Mouse (Mus musculus): Measurements from ENCODE around the gene Amer1. TPM values are rescaled to one million over a fixed set of nuclear protein-coding genes. Genes with fewer than 3 reads are reported as not detected.
A peak's percentile ranks its signal among the peaks of the same experiment; 100 is the strongest.

Gene Amer1
- 8.5 and 8.7 TPM in 2 replicates for polyA plus RNA-seq (2014; fragmentation: Nextera tagmentation; extraction: Ambion mirVana)

GRCm38 (mm10) chrX:95444776-95445111 is at the start of gene Amer1:
Amer1 (minus strand) TSS chrX:95444872.
- Histone ChIP-seq H3K9me3 (ENCODE audit: control insufficient read depth, low read length) (no peaks in the 10 kb centered on the region), H3K27me3 (ENCODE audit: control insufficient read depth, insufficient read depth, low read length) (no peaks in the 10 kb centered on the region), H3K36me3 (ENCODE audit: control insufficient read depth, insufficient read depth, low read length) (no peaks in the 10 kb centered on the region), H3K4me3 (ENCODE audit: low read depth, low read length) (peak within 1 kb of the TSS; percentile 52), H3K4me2 (ENCODE audit: low read depth, low read length, severe bottlenecking) (peak within 1 kb of the TSS; percentile 52), H3K4me1 (replicated peaks; ENCODE audit: control insufficient read depth, insufficient read depth, low read length) (no peaks in the 10 kb centered on the region), H3K27ac (ENCODE audit: low read depth, low read length) (peak within 1 kb of the TSS; percentile 53), H3K9ac (ENCODE audit: low read length) (peak within 1 kb of the TSS; percentile 67)
- peak; percentile 84 for DNase-seq (ENCODE audit: low spot score)
- WGBS: 12% methylated on average over 19 of the region's 19 CpGs
- peak; percentile 97 for ATAC-seq (replicated peaks; ENCODE audit: low FRiP score)

- DNase-seq (ENCODE audit: low spot score): no peak
- H3K9ac ChIP-seq (ENCODE audit: low read length): no peak overlapping the region
- H3K4me3 ChIP-seq (ENCODE audit: low read depth, low read length): no peak overlapping the region
- no peaks in the 10 kb centered on the region for H3K4me1 ChIP-seq (replicated peaks; ENCODE audit: control insufficient read depth, insufficient read depth, low read length)
- no peaks in the 10 kb centered on the region for H3K27me3 ChIP-seq (ENCODE audit: control insufficient read depth, insufficient read depth, low read length)
- no peak for ATAC-seq (replicated peaks; ENCODE audit: low FRiP score)
- no peak overlapping the region for H3K4me2 ChIP-seq (ENCODE audit: low read depth, low read length, severe bottlenecking)
- H3K36me3 ChIP-seq (ENCODE audit: control insufficient read depth, insufficient read depth, low read length): no peaks in the 10 kb centered on the region
- H3K9me3 ChIP-seq (ENCODE audit: control insufficient read depth, low read length): no peaks in the 10 kb centered on the region
- 70% methylated on average over 3 of the region's 3 CpGs for WGBS
- no peak overlapping the region for H3K27ac ChIP-seq (ENCODE audit: low read depth, low read length)
Measured at GRCm38 (mm10) chrX:95457166-95457565, 12.5 kb upstream of the Amer1 start.

GRCm38 (mm10) chrX:95445866-95446265 is 1.2 kb upstream of the Amer1 start:
- Histone ChIP-seq H3K27ac (ENCODE audit: low read depth, low read length) (no peak overlapping the region), H3K4me1 (replicated peaks; ENCODE audit: control insufficient read depth, insufficient read depth, low read length) (no peaks in the 10 kb centered on the region), H3K27me3 (ENCODE audit: control insufficient read depth, insufficient read depth, low read length) (no peaks in the 10 kb centered on the region), H3K36me3 (ENCODE audit: control insufficient read depth, insufficient read depth, low read length) (no peaks in the 10 kb centered on the region), H3K4me3 (ENCODE audit: low read depth, low read length) (no peak overlapping the region), H3K4me2 (ENCODE audit: low read depth, low read length, severe bottlenecking) (no peak overlapping the region), H3K9ac (ENCODE audit: low read length) (no peak overlapping the region), H3K9me3 (ENCODE audit: control insufficient read depth, low read length) (no peaks in the 10 kb centered on the region)
- ATAC-seq (replicated peaks; ENCODE audit: low FRiP score) (no peak), DNase-seq (ENCODE audit: low spot score) (no peak)
- WGBS: 62% methylated on average over 2 of the region's 2 CpGs

- peak overlapping the region; percentile 4; the same call in 1 of the 2 replicates for H3K9ac ChIP-seq (ENCODE audit: low read length)
- H3K27ac ChIP-seq (ENCODE audit: low read depth, low read length): no peak overlapping the region
- peak overlapping the region; percentile 52 for H3K4me2 ChIP-seq (ENCODE audit: low read depth, low read length, severe bottlenecking)
- no peaks in the 10 kb centered on the region for H3K9me3 ChIP-seq (ENCODE audit: control insufficient read depth, low read length)
- H3K4me3 ChIP-seq (ENCODE audit: low read depth, low read length): peak overlapping the region; percentile 52
- H3K27me3 ChIP-seq (ENCODE audit: control insufficient read depth, insufficient read depth, low read length): no peaks in the 10 kb centered on the region
- H3K4me1 ChIP-seq (replicated peaks; ENCODE audit: control insufficient read depth, insufficient read depth, low read length): no peaks in the 10 kb centered on the region
- DNase-seq (ENCODE audit: low spot score): no peak
- H3K36me3 ChIP-seq (ENCODE audit: control insufficient read depth, insufficient read depth, low read length): no peaks in the 10 kb centered on the region
- ATAC-seq (replicated peaks; ENCODE audit: low FRiP score): 0 out of 2 replicates have a peak, but pooled peaks have one; percentile 1
- 52% methylated on average over 3 of the region's 3 CpGs for WGBS
Measured at GRCm38 (mm10) chrX:95445141-95445540, 469 bp upstream of the Amer1 start.

- no peaks in the 10 kb centered on the region for H3K27me3 ChIP-seq (ENCODE audit: control insufficient read depth, insufficient read depth, low read length)
- peak overlapping the region; percentile 53 for H3K27ac ChIP-seq (ENCODE audit: low read depth, low read length)
- H3K4me3 ChIP-seq (ENCODE audit: low read depth, low read length): peak overlapping the region; percentile 52
- ATAC-seq (replicated peaks; ENCODE audit: low FRiP score) (peak; percentile 82), DNase-seq (ENCODE audit: low spot score) (peak; percentile 68)
- WGBS: 21% methylated on average over 40 of the region's 42 CpGs
- no peaks in the 10 kb centered on the region for H3K36me3 ChIP-seq (ENCODE audit: control insufficient read depth, insufficient read depth, low read length)
- no peaks in the 10 kb centered on the region for H3K4me1 ChIP-seq (replicated peaks; ENCODE audit: control insufficient read depth, insufficient read depth, low read length)
- no peaks in the 10 kb centered on the region for H3K9me3 ChIP-seq (ENCODE audit: control insufficient read depth, low read length)
- peak overlapping the region; percentile 67 for H3K9ac ChIP-seq (ENCODE audit: low read length)
- H3K4me2 ChIP-seq (ENCODE audit: low read depth, low read length, severe bottlenecking): peak overlapping the region; percentile 52
Measured at GRCm38 (mm10) chrX:95443898-95444775, 535 bp downstream of the Amer1 start.

- WGBS: 31% methylated on average over 12 of the region's 12 CpGs
Measured at GRCm38 (mm10) chrX:95443390-95443789, 1.3 kb downstream of the Amer1 start.

GRCm38 (mm10) chrX:95442261-95442660 is 2.4 kb downstream of the Amer1 start:
- 57% methylated on average over 1 of the region's 1 CpGs for WGBS
- Histone ChIP-seq H3K36me3 (ENCODE audit: control insufficient read depth, insufficient read depth, low read length) (no peaks in the 10 kb centered on the region), H3K9me3 (ENCODE audit: control insufficient read depth, low read length) (no peaks in the 10 kb centered on the region), H3K9ac (ENCODE audit: low read length) (no peak overlapping the region), H3K4me2 (ENCODE audit: low read depth, low read length, severe bottlenecking) (no peak overlapping the region), H3K4me1 (replicated peaks; ENCODE audit: control insufficient read depth, insufficient read depth, low read length) (no peaks in the 10 kb centered on the region), H3K27me3 (ENCODE audit: control insufficient read depth, insufficient read depth, low read length) (no peaks in the 10 kb centered on the region), H3K4me3 (ENCODE audit: low read depth, low read length) (no peak overlapping the region), H3K27ac (ENCODE audit: low read depth, low read length) (no peak overlapping the region)
- ATAC-seq (replicated peaks; ENCODE audit: low FRiP score): no peak
- DNase-seq (ENCODE audit: low spot score): no peak

More at GRCm38 (mm10) chrX:95443390-95443789, 1.3 kb downstream of the Amer1 start:
- no peak for ATAC-seq (replicated peaks; ENCODE audit: low FRiP score)
- H3K27me3 ChIP-seq (ENCODE audit: control insufficient read depth, insufficient read depth, low read length): no peaks in the 10 kb centered on the region
- no peaks in the 10 kb centered on the region for H3K9me3 ChIP-seq (ENCODE audit: control insufficient read depth, low read length)
- no peaks in the 10 kb centered on the region for H3K4me1 ChIP-seq (replicated peaks; ENCODE audit: control insufficient read depth, insufficient read depth, low read length)
- no peaks in the 10 kb centered on the region for H3K36me3 ChIP-seq (ENCODE audit: control insufficient read depth, insufficient read depth, low read length)
- peak overlapping the region; percentile 52 for H3K4me3 ChIP-seq (ENCODE audit: low read depth, low read length)
- H3K27ac ChIP-seq (ENCODE audit: low read depth, low read length): no peak overlapping the region
- H3K9ac ChIP-seq (ENCODE audit: low read length): peak overlapping the region; percentile 67
- DNase-seq (ENCODE audit: low spot score): peak; percentile 51
- H3K4me2 ChIP-seq (ENCODE audit: low read depth, low read length, severe bottlenecking): peak overlapping the region; percentile 52

GRCm38 (mm10) chrX:95441290-95441689 is 3.4 kb downstream of the Amer1 start:
- DNase-seq (ENCODE audit: low spot score) (no peak), ATAC-seq (replicated peaks; ENCODE audit: low FRiP score) (no peak)
- no peak overlapping the region for H3K27ac ChIP-seq (ENCODE audit: low read depth, low read length)
- H3K36me3 ChIP-seq (ENCODE audit: control insufficient read depth, insufficient read depth, low read length): no peaks in the 10 kb centered on the region
- H3K27me3 ChIP-seq (ENCODE audit: control insufficient read depth, insufficient read depth, low read length): no peaks in the 10 kb centered on the region
- H3K4me2 ChIP-seq (ENCODE audit: low read depth, low read length, severe bottlenecking): no peak overlapping the region
- no peaks in the 10 kb centered on the region for H3K4me1 ChIP-seq (replicated peaks; ENCODE audit: control insufficient read depth, insufficient read depth, low read length)
- no peak overlapping the region for H3K4me3 ChIP-seq (ENCODE audit: low read depth, low read length)
- H3K9ac ChIP-seq (ENCODE audit: low read length): no peak overlapping the region
- no peaks in the 10 kb centered on the region for H3K9me3 ChIP-seq (ENCODE audit: control insufficient read depth, low read length)

GRCm38 (mm10) chrX:95438491-95438890 is 6.2 kb downstream of the Amer1 start:
- no peak for ATAC-seq (replicated peaks; ENCODE audit: low FRiP score)
- 83% methylated on average over 4 of the region's 4 CpGs for WGBS

More at GRCm38 (mm10) chrX:95438491-95438890, 6.2 kb downstream of the Amer1 start:
- H3K27me3 ChIP-seq (ENCODE audit: control insufficient read depth, insufficient read depth, low read length): no peaks in the 10 kb centered on the region
- H3K4me3 ChIP-seq (ENCODE audit: low read depth, low read length): no peak overlapping the region
- no peak overlapping the region for H3K4me2 ChIP-seq (ENCODE audit: low read depth, low read length, severe bottlenecking)
- no peaks in the 10 kb centered on the region for H3K36me3 ChIP-seq (ENCODE audit: control insufficient read depth, insufficient read depth, low read length)
- no peaks in the 10 kb centered on the region for H3K4me1 ChIP-seq (replicated peaks; ENCODE audit: control insufficient read depth, insufficient read depth, low read length)
- H3K9me3 ChIP-seq (ENCODE audit: control insufficient read depth, low read length): no peaks in the 10 kb centered on the region
- no peak overlapping the region for H3K27ac ChIP-seq (ENCODE audit: low read depth, low read length)
- no peak overlapping the region for H3K9ac ChIP-seq (ENCODE audit: low read length)
- DNase-seq (ENCODE audit: low spot score): no peak

Data from forebrain, embryonic 11.5 days (tissue).